In the genomic region with DNA sequence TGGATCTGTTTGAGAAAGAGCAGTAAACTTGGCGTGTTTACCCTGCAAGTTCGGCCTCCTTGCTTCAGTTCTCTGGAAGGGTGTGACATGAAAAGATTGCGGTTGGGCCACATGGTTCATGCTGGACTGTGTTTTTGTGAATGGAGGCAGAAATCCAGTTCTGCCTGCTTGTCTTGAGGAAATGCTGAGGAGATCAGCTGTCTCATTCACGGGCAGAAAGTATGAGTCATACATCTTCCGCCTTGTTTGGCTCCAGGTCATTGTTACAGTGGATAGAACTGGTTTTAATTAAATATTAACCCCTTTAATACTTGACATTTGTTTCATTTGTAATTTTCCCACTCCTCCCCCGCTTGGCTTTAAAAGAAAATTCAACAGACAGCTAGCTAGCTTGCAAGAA, we compare ENCODE assay signal across 8 mouse cellular contexts. TPM values are rescaled to one million over a fixed set of nuclear protein-coding genes. Genes with fewer than 3 reads are reported as not detected.
DNase-seq lines count a peak whose midpoint lies in the region; ATAC-seq lines count a peak whose summit lies in the region.

No protein-coding gene starts in this region.

- no peak overlapping the region for H3K4me3 ChIP-seq in midbrain, embryonic 16.5 days (ENCODE audit: low read depth, low read length)
- no peak overlapping the region for H3K4me3 ChIP-seq in midbrain, embryonic 13.5 days (replicated peaks)
- peak overlapping the region; percentile 4; the same call in 1 of the 2 replicates for H3K4me3 ChIP-seq in brown adipose tissue, adult 24 weeks (ENCODE audit: insufficient read depth, low read depth, low read length)
- H3K4me3 ChIP-seq in forebrain, embryonic 14.5 days (ENCODE audit: low read depth, low read length): no peak overlapping the region

- no peaks in the 10 kb centered on the region for H3K9me3 ChIP-seq in midbrain, embryonic 16.5 days (replicated peaks; ENCODE audit: control insufficient read depth, low read length, poor library complexity, severe bottlenecking)
- H3K9me3 ChIP-seq in midbrain, embryonic 13.5 days: no peaks in the 10 kb centered on the region
- H3K9me3 ChIP-seq in forebrain, embryonic 14.5 days (replicated peaks; ENCODE audit: control insufficient read depth, low read length): no peaks in the 10 kb centered on the region

- H3K27ac ChIP-seq in midbrain, embryonic 16.5 days (ENCODE audit: low read length): no peak overlapping the region
- H3K27ac ChIP-seq in midbrain, embryonic 13.5 days: no peak overlapping the region
- H3K27ac ChIP-seq in brown adipose tissue, adult 24 weeks (replicated peaks; ENCODE audit: low read depth, low read length): no peak overlapping the region
- no peak overlapping the region for H3K27ac ChIP-seq in forebrain, embryonic 14.5 days (ENCODE audit: low read depth, low read length)

- no peaks in the 10 kb centered on the region for H3K4me1 ChIP-seq in midbrain, embryonic 16.5 days (ENCODE audit: control insufficient read depth, insufficient read depth, low read length)
- H3K4me1 ChIP-seq in midbrain, embryonic 13.5 days (replicated peaks): 0 out of 2 replicates have a peak, but pooled peaks cover 1% of the 10 kb centered on the region
- no peaks in the 10 kb centered on the region for H3K4me1 ChIP-seq in brown adipose tissue, adult 24 weeks (ENCODE audit: control insufficient read depth, insufficient read depth, insufficient read length, low read length)
- H3K4me1 ChIP-seq in forebrain, embryonic 14.5 days (ENCODE audit: control insufficient read depth, insufficient read depth, low read length): peaks cover 7% of the 10 kb centered on the region; the same call in 1 of the 2 replicates

- peak; percentile 66 for DNase-seq in forebrain, embryonic 14.5 days (ENCODE audit: low spot score)
- DNase-seq in heart, postnatal 4 days: peak; percentile 58
- DNase-seq in layer of hippocampus, postnatal 36 days: peak; percentile 13 to 18
- peak; percentile 21 for DNase-seq in urinary bladder, postnatal 25 days (ENCODE audit: low spot score)
- DNase-seq in frontal cortex, postnatal 25 days (ENCODE audit: low spot score in 2 of 2): no peak

- no peaks in the 10 kb centered on the region for H3K27me3 ChIP-seq in midbrain, embryonic 16.5 days (ENCODE audit: control insufficient read depth, insufficient read depth, low read depth, low read length)
- H3K27me3 ChIP-seq in midbrain, embryonic 13.5 days: no peaks in the 10 kb centered on the region
- no peaks in the 10 kb centered on the region for H3K27me3 ChIP-seq in forebrain, embryonic 14.5 days (replicated peaks; ENCODE audit: control insufficient read depth, insufficient read depth, low read length)

- 0 out of 2 replicates have a peak, but pooled peaks have one; percentile 36 for ATAC-seq in midbrain, embryonic 16.5 days
- ATAC-seq in midbrain, embryonic 13.5 days: no peak
- peak; percentile 90 for ATAC-seq in forebrain, embryonic 14.5 days

- H3K4me2 ChIP-seq in midbrain, embryonic 16.5 days (ENCODE audit: low read length): peak overlapping the region; percentile 12; the same call in 1 of the 2 replicates
- H3K4me2 ChIP-seq in midbrain, embryonic 13.5 days (replicated peaks): no peak overlapping the region
- H3K4me2 ChIP-seq in forebrain, embryonic 14.5 days (ENCODE audit: low read length): peak overlapping the region; percentile 25; the same call in 1 of the 2 replicates

- H3K9ac ChIP-seq in midbrain, embryonic 16.5 days (ENCODE audit: low read depth, low read length): no peak overlapping the region
- H3K9ac ChIP-seq in midbrain, embryonic 13.5 days (replicated peaks): no peak overlapping the region
- H3K9ac ChIP-seq in forebrain, embryonic 14.5 days (ENCODE audit: low read length): no peak overlapping the region

- 60% methylated on average over 6 of the region's 6 CpGs for WGBS in midbrain, embryonic 16.5 days
- WGBS in midbrain, embryonic 13.5 days: 61% methylated on average over 6 of the region's 6 CpGs
- 18% methylated on average over 6 of the region's 6 CpGs for WGBS in forebrain, embryonic 14.5 days

- H3K36me3 ChIP-seq in midbrain, embryonic 16.5 days (ENCODE audit: control insufficient read depth, insufficient read depth, low read length): no peaks in the 10 kb centered on the region
- no peaks in the 10 kb centered on the region for H3K36me3 ChIP-seq in midbrain, embryonic 13.5 days
- H3K36me3 ChIP-seq in forebrain, embryonic 14.5 days (ENCODE audit: control insufficient read depth, insufficient read depth, low read length): no peaks in the 10 kb centered on the region

RNA-seq across cellular contexts. Expression of a gene that starts 9.4 kb away (rescaled TPM):
- 30.5 and 34.8 TPM in 2 replicates for polyA plus RNA-seq in midbrain, embryonic 16.5 days (2015; fragmentation: Nextera tagmentation; extraction: Ambion mirVana)
- 17.0 and 19.4 TPM in 2 replicates for polyA plus RNA-seq in midbrain, embryonic 13.5 days (2015; fragmentation: Nextera tagmentation; extraction: Ambion mirVana)
- polyA plus RNA-seq in brown adipose tissue, adult 24 weeks (2012; ENCODE audit: insufficient read depth, insufficient read length, missing spikeins): 1.0 and 2.0 TPM in 2 replicates
- 28.1 and 37.0 TPM in 2 replicates for polyA plus RNA-seq in forebrain, embryonic 14.5 days (2014; fragmentation: Nextera tagmentation; extraction: Ambion mirVana)
- total RNA-seq in heart, postnatal 4 days (2021): 10 to 100 TPM; 19.4 to 19.7 TPM
- 10 to 100 TPM; 87.4 to 93.5 TPM for total RNA-seq in layer of hippocampus, postnatal 36 days (2021)

Comparison
In these comparisons a context has a peak if more than half of its experiments do, and no peak if none do; other contexts are left out.
1. DNase-seq: peak in forebrain, embryonic 14.5 days (single experiment), heart, postnatal 4 days (single experiment), layer of hippocampus, postnatal 36 days (2 of 2) and urinary bladder, postnatal 25 days (single experiment); none in frontal cortex, postnatal 25 days (0 of 2).